Mouse (Mus musculus) layer of hippocampus, adult 8-10 months (tissue): Measurements from ENCODE around the gene Hjurp. TPM values are rescaled to one million over a fixed set of nuclear protein-coding genes. Genes with fewer than 3 reads are reported as not detected.

Source experiments
- DNase-seq, 2 experiments: peaks; one replicate each; pipeline ENCODE4 v3.0.0; 2022; ENCODE audit warnings: low spot score in 2 of 2
- total RNA-seq, 4 experiments: library from RNA; stranded (reverse); gene quantifications; 2 replicates each; pipeline ENCODE4 v1.2.4; 2022

Gene Hjurp
- 10 to 100 TPM; 34.5 to 51.6 (median 42.5) TPM for total RNA-seq

GRCm38 (mm10) chr1:88277098-88277817 is at the start of gene Hjurp, which contains the start of gene Trpm8:
TSS of gene Hjurp (minus strand) at chr1:88277633.
TSS of gene Trpm8 (plus strand) at chr1:88277661.
- peak; percentile 100 for DNase-seq

DNA sequence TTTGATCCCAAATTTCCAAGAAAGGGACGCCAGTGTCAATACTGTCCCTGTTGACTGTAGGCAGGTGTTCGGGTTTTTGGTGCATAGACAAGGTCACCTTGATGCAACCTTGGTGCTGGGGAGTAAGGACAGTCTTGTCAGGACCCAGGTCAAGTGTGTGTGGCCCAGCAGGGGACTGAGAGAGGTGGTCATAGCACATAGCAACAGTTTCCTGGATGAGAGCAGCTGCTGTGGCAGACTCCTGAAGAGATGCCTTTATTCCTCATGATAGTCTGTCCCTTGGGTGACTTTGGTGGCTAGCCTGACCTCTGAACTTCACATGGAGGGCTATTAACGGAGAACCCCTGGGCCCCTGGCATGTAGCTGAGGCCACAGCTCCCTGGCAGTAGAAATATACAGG is 45.7 kb upstream of the Hjurp start:
- DNase-seq: no peak

DNA sequence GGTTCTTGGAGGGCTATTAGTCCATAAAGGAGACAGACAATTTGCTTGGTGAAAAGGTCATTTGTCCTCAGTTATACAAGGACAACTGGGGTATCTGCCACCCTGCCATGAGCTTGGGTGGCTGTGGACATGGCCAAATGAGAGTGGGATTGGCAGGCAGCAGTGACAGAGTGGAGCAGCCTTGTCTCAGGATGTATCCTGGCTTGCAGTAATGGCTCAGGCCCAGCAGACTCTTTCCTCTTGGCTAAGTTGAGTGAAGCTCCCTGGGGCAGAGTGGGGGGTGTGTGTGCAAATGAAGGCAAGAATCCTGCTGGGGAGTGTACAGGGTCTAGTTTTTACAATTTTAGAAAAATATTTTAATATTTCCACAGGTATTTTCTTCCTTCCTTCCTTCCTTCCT is 44.7 kb upstream of the Hjurp start:
- no peak for DNase-seq

DNA sequence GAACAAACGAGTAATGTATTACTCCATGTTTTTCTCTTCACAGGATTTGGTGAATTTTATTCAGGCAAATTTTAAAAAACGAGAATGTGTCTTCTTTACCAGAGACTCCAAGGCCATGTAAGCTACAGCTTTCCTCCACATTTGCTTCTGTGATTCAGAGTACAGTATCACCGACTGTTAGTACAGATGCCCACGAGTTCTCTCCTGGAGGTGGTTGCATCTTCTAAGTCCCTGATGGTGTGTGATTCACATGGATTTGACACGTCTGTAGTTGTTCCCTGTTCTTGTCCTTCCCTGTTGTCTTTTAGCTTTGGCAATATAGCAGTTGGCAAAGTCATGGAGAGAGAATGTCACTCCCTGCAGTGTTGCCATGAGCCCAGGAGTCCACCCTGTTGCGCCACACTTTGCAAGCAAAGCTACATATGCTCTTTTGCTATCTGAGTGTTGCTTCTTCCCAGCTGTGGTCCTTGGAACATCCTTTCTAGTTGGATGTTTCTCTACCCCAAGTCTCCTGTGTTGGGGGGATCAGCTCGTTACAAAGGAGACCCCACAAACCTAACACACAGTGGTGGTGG is 43.5 kb upstream of the Hjurp start:
- DNase-seq: no peak

- DNase-seq: peak; percentile 32 to 57
These were observed 41.2 kb upstream of the Hjurp start for GRCm38 (mm10) chr1:88318531-88319060.

DNA sequence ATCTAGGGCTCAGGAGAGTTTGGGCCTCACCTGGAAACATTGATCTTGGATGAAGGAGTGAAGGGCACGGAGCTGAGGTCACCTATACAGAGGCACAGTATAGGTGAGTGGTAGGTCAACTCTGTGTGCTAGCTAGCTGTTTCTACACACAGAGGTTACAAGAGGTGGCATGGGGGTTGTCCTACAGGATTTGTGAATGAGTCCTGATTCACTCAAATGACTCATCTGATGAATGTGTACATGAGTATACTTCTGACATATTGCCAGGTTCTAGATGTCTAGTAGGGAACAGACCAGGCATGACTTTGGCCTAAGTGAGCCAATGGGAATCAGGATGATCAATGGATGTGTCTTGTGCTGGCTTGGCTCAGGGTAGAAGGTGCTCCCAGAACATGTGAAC is 39.8 kb upstream of the Hjurp start:
- no peak for DNase-seq

- DNase-seq: no peak
These were observed 32.9 kb upstream of the Hjurp start for GRCm38 (mm10) chr1:88310349-88310748.

DNA sequence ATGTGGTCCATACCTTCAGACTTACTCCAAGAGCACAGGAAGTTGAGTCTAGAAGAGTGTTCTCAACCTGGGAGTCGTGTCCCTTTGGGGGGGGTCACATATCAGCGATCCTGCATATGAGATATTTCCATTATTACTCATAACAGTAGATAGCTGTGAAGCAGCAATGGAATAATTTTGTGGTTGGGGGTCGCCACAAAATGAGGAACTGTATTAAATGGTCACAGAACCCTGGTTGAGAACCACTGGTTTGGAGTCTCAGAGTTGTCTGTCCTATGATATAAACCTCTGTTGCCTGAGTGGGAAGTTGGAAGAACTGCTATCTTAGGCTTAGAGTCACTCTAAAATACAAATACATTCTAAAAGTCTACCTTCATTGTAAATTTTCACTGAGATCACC is 32.5 kb upstream of the Hjurp start:
- DNase-seq: no peak

DNA sequence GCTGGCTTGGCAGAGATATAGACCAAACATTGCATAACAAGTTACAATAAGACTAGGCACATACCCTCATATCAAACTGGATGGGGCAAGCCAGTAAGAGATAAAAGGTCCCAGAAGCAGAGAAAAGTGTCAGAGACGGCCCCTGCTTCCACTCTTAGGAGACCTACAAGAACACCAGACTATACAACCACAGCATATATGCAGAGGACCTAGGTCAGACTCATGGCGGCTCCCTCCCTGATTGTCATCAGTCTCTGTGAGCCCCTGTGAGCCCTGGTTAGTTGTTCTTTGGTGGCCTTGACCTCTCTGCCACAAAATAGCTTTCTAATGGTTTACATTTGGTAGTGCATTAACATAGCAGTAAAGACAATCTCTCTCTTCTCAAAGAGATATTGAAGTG is 31.6 kb upstream of the Hjurp start:
- no peak for DNase-seq

- no peak for DNase-seq
These were observed 29.7 kb upstream of the Hjurp start for GRCm38 (mm10) chr1:88307180-88307579.

DNA sequence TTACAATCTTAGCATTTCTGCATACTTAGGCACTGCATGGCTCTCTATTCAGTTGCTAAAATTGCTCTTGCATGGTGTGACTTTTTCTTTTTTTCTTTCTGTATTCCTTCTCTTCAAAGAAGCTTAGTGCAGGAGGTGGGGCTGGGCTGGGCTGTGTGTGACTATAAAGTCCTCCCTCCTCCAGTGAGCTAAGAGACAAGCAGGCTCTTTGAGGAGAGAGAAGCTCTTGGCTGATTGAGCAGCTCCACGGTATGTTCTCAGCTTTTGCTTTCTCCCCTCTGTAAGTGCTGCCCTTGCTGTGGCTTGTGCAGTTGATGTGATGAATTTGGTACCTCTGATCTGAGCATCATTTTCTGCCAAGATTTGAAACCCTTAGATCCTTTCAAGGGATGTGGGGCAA is 29.1 kb upstream of the Hjurp start:
- no peak for DNase-seq

DNA sequence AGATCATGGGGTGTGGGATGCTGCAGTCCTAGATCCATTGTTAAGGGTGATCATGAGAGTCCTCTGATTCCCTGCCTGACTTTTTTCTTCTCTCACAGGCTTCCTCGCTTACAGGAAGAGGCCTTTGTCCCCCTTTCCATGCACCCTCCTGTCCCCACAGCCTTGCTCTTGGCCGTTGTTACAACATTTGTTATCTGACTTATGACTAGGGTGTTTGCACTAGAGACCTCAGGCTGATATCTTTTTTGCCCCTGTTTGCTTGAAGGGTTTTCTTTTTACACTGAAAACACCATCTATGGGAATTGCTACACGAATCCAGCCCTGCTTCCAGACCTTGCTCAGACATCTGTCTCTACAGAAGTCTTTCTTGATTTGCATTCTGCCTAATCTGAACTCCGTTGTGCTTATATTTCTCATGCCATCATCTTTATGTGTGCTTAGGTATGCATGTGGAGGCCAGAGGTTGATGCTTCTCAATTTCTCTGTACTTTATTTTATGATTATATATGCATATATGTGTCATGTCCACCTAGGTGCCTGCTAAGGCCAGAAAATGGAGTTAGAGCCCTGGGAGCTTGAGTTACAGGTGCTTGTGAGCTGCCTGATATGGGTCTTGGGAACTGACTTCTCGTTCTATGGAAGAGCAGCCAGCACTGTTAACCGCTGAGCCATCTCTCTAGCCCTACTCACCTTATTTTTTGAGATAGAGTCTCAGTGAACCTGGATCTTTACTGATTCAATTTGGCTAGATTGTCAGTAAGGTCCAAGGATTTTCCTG is 27.8 kb upstream of the Hjurp start:
- no peak for DNase-seq

DNA sequence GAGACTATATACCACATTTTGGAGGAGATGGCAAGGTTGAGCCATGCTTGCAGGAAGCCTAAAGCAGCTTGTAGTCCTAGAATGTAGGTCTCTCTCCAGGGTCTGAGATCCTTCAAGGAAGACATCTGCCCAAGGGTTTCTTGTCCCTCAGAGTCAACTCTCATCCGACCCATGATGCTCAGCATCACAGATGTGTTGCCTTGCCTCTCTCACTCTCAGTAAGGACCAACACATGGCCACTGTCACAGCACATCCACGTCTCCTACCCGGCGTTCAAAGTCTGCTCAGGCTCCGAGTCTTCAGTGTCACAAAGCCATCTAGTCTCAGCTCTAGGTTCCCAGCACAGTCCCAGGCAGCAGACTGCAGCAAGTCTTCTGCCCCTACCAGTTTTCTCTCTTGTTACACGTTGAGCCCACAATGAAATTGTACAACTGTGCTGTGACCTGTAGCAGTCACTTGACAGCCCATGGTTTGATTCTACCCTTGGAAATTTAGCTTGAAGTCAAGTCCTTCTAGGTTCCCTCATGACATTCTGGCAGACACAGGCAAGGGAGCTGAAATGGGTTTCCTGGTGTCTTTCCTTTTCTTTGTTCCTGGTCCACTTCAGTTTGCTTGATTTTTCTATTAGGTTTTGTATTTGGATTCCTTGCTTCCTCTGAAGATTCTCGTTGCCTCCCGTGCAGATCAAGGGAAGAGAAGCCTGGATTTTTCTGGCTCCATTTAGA is 27.0 kb upstream of the Hjurp start:
- DNase-seq: no peak

- no peak for DNase-seq
These were observed 26.3 kb upstream of the Hjurp start for GRCm38 (mm10) chr1:88303762-88304161.

- no peak for DNase-seq
These were observed 24.8 kb upstream of the Hjurp start for GRCm38 (mm10) chr1:88302057-88302740.

DNA sequence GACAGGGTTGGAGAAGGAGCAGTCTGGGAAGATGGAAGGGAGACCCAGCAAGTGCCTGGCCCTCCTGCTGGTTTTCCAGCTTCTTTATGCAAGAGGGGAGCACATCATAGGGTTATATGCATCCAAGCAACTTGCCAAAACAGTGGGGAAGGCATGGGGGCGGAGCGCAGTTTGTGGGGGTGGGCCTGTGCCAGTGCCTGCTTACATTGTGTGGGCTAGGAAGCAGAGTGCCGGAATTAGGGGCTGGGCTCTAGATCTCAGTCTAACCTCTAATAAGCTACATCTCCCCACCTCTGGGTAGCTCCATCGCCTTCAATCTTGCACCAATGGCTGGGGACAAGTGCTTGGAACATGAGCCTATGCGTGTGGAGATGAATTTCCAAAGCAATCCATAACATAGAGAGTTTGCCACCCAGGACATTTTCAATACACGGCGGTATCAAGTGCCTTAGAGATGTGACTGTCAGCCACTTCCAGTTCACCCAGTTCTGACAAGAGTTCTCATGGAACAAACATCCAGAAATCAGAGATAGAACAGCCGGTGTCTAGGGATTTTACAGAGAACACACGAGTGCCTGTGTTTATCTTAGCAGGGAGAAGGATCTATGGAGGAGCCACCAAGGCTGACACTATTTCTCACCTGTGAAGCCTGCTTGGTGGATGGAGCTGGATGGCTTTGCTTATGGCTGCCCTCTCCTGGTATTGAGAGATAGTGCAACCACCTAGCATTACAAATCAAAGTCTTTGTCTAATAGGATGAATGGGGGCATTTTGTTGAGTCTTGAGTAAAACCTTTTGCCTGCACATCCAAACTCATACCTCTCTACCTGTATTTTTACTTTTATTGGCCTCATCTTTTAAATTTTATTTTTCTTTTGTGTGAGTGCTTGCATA is 23.9 kb upstream of the Hjurp start:
- no peak for DNase-seq

DNA sequence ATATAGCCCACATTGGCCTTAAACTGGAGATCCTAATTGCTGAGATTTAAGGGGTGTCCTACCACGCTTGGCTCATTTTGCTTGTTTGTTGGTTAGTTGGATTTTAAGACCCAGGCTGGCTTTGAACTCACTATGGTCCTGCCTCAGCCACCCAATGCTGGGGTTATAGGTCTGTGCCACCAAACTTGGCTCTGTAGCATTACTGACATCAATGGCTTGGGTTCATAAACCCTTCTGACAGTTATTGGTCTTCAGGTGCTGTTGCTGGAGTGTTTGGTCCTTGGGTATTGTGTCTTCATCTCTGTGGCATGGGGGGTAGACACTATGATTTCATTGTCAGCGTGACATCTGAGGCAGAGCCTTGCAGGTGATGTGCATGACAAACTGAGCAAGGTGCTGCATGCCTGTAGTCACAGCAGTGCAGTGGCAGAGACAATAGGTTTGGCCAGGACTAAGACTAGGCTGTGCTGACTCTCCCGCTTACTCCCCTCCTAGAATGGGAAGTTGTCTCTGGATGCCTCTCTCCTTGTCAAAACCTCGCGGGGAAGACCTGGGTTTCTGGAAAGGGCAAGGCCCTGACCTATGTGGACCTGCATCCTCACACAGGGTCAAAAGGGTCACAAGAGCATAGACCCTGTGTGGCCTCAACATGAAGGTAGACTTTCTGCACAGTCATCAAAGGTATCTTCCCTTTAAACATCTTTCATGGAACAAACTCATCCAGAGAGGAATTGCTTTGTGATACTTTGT is 23.0 kb upstream of the Hjurp start:
- DNase-seq: no peak

DNA sequence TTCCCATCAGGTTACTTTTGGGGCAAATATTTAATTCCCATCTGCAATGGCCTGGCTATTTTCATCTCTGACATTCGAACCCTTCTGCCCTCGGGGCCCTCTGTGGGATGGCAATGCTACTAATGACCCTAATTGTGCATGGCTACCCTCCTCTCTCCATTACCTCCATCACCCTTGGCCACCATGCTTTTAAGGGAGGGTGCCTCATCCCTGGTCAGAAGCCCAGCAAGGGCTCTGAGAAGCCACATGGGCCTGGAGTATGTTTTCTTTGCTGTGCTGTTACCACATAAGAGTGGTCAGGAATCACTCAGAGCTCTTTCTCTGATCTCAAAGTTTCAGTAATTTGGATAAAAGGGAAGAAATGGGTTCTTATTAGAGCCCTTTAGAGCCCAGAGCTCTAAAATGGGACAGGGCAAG is 22.1 kb upstream of the Hjurp start:
- no peak for DNase-seq
